Mouse (Mus musculus): Measurements from ENCODE around the gene Prkn.

DNA sequence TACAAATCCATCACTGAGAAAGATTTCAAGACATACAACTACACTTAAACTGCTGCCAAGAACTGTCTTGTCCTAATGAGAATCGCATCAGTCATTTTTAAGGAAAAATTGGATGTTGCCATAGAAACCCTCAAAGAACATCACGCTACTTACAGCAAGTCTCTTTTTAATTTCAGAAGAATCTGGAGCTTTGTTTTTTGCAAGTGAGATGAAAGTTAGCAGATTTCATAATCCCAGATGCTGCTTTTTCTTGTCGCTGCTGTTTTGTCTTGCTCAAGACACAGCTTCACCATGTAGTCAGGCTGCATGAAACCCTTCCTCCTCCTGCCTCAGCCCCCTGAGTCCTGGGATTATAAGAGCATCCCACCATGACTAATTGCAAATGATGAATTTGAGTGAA, 373.5 kb downstream of the Prkn start:
- TF ChIP-seq MAFK (IDR thresholded peaks at IDR 0.05; ENCODE audit: insufficient read depth, low read depth, low read length) (no peak), ZNF384 (IDR thresholded peaks at IDR 0.05; ENCODE audit: low read depth, low read length) (no peak), ZC3H11A (IDR thresholded peaks at IDR 0.05; ENCODE audit: borderline replicate concordance, low read depth, low read length) (no peak)
